Mouse (Mus musculus): ENCODE results near the gene Ift122. TPM values are rescaled to one million over a fixed set of nuclear protein-coding genes. Genes with fewer than 3 reads are reported as not detected.

Gene Ift122
- polyA plus RNA-seq, 1 experiment = 4.6 TPM

DNA sequence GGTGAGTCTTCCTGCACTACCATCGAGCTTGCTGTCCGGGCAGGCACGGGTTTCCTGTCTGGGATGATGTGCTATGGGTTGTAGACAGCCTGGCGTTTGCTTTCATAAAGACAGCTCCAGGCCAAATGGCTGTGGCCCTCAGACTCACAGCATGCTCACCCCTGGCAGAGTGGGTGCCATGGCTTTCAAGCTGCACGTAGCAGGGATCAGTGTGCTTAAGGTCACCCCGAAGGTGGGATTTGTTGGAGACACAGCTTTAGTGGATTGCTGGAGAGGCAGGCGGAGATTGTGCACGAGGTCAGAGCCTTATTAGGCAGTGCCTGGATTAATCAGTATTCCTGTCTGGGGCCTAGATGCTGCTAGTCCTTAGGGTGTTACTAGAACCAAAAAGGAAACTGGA lies 37.3 kb downstream of the Ift122 start:
- Histone ChIP-seq H3K4me3 (ENCODE audit: extremely low read depth, insufficient read depth, insufficient read length) (no peak overlapping the region), H3K27ac (ENCODE audit: insufficient read depth, low read length) (no peak overlapping the region), H3K4me1 (ENCODE audit: control insufficient read depth, insufficient read depth, insufficient read length) (no peaks in the 10 kb centered on the region), H3K27me3 (ENCODE audit: control insufficient read depth, insufficient read depth, low read length) (no peaks in the 10 kb centered on the region), H3K36me3 (ENCODE audit: control insufficient read depth, insufficient read depth, low read length) (no peaks in the 10 kb centered on the region)
- TF ChIP-seq POLR2A (IDR thresholded peaks at IDR 0.05; ENCODE audit: low read depth, low read length) (no peak), CTCF (IDR thresholded peaks at IDR 0.05; ENCODE audit: extremely low read depth, insufficient read depth, insufficient read length, insufficient replicate concordance) (no peak)
- WGBS = 91% methylated on average over 8 of the region's 8 CpGs
- DNase-seq (ENCODE audit: low read depth in 1 of 2, low spot score in 2 of 2) = no peak

DNA sequence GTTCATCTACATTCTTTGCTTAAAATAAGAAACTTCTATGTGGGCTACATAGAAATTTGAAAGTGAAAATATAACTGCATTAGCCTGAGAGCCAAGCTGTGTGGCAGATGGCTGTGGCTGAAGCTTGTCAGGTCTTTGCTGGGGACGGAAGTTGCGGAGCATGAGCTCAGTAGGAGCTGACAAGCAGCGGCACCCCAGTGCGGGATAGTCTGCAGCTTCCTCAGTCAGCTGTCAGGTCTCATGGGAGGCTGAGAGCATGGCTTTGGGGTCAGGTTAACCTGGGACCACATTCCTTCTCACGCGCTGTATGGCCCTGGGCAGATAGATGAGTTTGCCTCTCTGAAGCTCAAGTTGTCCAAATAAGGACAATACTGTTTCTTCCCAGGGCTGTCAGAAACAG lies 37.8 kb downstream of the Ift122 start:
- H3K27ac ChIP-seq (ENCODE audit: insufficient read depth, low read length) = no peak overlapping the region; the same call in 1 of the 2 replicates

DNA sequence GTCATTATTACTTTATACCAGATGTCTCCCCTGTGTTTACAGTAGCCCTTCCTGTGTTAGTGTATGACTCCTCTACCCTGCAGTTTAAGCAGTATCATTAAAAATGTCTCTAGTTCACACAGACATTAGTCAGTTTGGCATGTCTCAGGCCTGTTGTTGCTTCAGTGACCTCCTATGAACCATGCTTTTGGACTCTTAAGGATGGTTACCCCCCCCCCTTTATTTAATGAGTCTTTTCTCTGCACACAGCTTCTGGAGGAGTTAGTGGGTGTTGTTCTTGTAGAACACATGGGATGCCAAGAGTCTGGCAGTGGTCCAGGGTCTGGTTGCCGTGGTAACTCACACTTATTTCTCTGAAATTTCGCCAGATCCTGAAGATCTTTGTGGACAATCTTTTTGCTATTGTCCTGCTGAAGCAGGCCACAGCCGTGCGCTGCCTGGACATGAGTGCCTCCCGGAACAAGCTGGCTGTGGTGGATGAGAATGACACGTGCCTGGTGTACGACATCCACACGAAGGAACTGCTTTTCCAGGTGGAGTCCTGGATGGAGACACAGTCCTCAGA lies 38.3 kb downstream of the Ift122 start:
- H3K27ac ChIP-seq (ENCODE audit: insufficient read depth, low read length) = no peak overlapping the region
- H3K27me3 ChIP-seq (ENCODE audit: control insufficient read depth, insufficient read depth, low read length) = no peaks in the 10 kb centered on the region
- H3K4me1 ChIP-seq (ENCODE audit: control insufficient read depth, insufficient read depth, insufficient read length) = no peaks in the 10 kb centered on the region
- H3K36me3 ChIP-seq (ENCODE audit: control insufficient read depth, insufficient read depth, low read length) = no peaks in the 10 kb centered on the region
- H3K4me3 ChIP-seq (ENCODE audit: extremely low read depth, insufficient read depth, insufficient read length) = no peak overlapping the region
- TF ChIP-seq POLR2A (IDR thresholded peaks at IDR 0.05; ENCODE audit: low read depth, low read length) = no peak
- no peak for TF ChIP-seq CTCF (IDR thresholded peaks at IDR 0.05; ENCODE audit: extremely low read depth, insufficient read depth, insufficient read length, insufficient replicate concordance)
- no peak for DNase-seq (ENCODE audit: low read depth in 1 of 2, low spot score in 2 of 2)
- 85% methylated on average over 8 of the region's 8 CpGs for WGBS

More for the DNA sequence above, 37.8 kb downstream of the Ift122 start:
- Histone ChIP-seq H3K4me3 (ENCODE audit: extremely low read depth, insufficient read depth, insufficient read length) (no peak overlapping the region), H3K36me3 (ENCODE audit: control insufficient read depth, insufficient read depth, low read length) (no peaks in the 10 kb centered on the region), H3K27me3 (ENCODE audit: control insufficient read depth, insufficient read depth, low read length) (no peaks in the 10 kb centered on the region), H3K4me1 (ENCODE audit: control insufficient read depth, insufficient read depth, insufficient read length) (no peaks in the 10 kb centered on the region)
- TF ChIP-seq POLR2A (IDR thresholded peaks at IDR 0.05; ENCODE audit: low read depth, low read length) (no peak), CTCF (IDR thresholded peaks at IDR 0.05; ENCODE audit: extremely low read depth, insufficient read depth, insufficient read length, insufficient replicate concordance) (no peak)
- WGBS = 89% methylated on average over 6 of the region's 6 CpGs
- DNase-seq (ENCODE audit: low read depth in 1 of 2, low spot score in 2 of 2) = no peak

DNA sequence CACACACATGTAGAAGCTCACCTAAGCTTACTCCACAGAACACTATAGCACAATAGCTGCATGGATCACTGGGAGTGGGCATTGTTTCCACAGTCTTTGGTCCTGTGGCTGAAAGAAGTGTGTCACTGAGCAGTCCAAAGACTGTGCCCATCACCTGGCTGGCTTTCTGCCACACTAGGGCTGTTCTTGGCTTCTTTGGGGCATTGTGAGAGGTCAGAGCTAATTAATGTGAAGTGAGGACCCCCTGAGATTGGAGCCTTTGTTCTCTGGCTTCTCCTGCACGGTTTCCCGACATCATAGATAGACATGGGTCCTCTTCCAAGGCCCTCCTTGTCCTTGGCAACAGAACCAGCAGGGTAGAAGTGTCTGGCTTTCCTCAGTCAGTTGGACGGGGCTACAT lies 39.1 kb downstream of the Ift122 start:
- Histone ChIP-seq H3K4me3 (ENCODE audit: extremely low read depth, insufficient read depth, insufficient read length) (no peak overlapping the region), H3K27me3 (ENCODE audit: control insufficient read depth, insufficient read depth, low read length) (no peaks in the 10 kb centered on the region), H3K27ac (ENCODE audit: insufficient read depth, low read length) (no peak overlapping the region), H3K36me3 (ENCODE audit: control insufficient read depth, insufficient read depth, low read length) (no peaks in the 10 kb centered on the region), H3K4me1 (ENCODE audit: control insufficient read depth, insufficient read depth, insufficient read length) (no peaks in the 10 kb centered on the region)
- DNase-seq (ENCODE audit: low read depth in 1 of 2, low spot score in 2 of 2) = no peak
- 87% methylated on average over 3 of the region's 3 CpGs for WGBS
- TF ChIP-seq CTCF (IDR thresholded peaks at IDR 0.05; ENCODE audit: extremely low read depth, insufficient read depth, insufficient read length, insufficient replicate concordance) (no peak), POLR2A (IDR thresholded peaks at IDR 0.05; ENCODE audit: low read depth, low read length) (no peak)

DNA sequence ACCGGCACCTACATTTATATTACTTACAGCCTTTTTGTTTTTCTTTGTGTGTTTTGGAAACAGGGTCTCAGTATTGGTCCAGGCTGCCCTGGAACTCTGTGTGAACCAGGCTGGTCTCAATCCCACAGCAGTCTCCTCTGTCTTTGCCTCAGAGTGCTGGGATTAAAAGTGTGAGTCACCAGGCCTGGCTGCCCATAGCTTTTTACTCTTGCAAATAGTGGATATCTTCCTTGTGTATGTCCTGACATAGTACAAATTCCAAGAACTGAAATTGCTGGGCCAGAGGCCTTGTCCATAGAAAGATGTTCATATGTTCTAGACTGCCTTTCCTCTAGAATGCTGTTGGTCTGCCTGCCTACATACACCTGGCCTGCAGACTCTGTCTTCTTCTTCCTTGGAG lies 43.1 kb downstream of the Ift122 start:
- no peak overlapping the region for H3K27ac ChIP-seq (ENCODE audit: insufficient read depth, low read length)
- no peak overlapping the region for H3K4me3 ChIP-seq (ENCODE audit: extremely low read depth, insufficient read depth, insufficient read length)
- H3K4me1 ChIP-seq (ENCODE audit: control insufficient read depth, insufficient read depth, insufficient read length) = peaks cover 2% of the 10 kb centered on the region; the same call in 1 of the 2 replicates
- no peaks in the 10 kb centered on the region for H3K36me3 ChIP-seq (ENCODE audit: control insufficient read depth, insufficient read depth, low read length)
- 97% methylated on average over 1 of the region's 1 CpGs for WGBS
- no peak for TF ChIP-seq CTCF (IDR thresholded peaks at IDR 0.05; ENCODE audit: extremely low read depth, insufficient read depth, insufficient read length, insufficient replicate concordance)
- no peak for TF ChIP-seq POLR2A (IDR thresholded peaks at IDR 0.05; ENCODE audit: low read depth, low read length)
- no peaks in the 10 kb centered on the region for H3K27me3 ChIP-seq (ENCODE audit: control insufficient read depth, insufficient read depth, low read length)
- DNase-seq (ENCODE audit: low read depth in 1 of 2, low spot score in 2 of 2) = no peak

DNA sequence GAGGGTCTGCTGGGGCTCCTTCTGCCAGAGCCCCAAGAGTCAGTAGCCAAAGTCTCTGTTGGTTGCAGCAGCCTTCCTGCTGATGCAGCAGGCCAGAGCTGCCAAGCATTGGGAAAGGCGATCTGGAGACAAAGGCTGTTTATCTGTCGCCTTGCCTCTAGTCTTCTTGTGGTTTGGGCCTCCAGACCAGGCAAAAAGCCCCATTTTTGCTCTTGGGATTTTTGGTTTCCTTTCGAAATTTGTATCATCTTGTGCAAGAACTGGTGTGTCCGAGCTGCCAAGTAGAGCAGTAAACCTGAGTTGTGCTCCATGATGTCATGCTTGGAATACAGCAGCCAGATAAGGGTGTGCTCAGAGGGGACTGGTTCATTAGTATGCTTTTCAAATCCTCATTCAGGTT lies 43.8 kb downstream of the Ift122 start:
- no peak overlapping the region for H3K27ac ChIP-seq (ENCODE audit: insufficient read depth, low read length)
- TF ChIP-seq POLR2A (IDR thresholded peaks at IDR 0.05; ENCODE audit: low read depth, low read length) (no peak), CTCF (IDR thresholded peaks at IDR 0.05; ENCODE audit: extremely low read depth, insufficient read depth, insufficient read length, insufficient replicate concordance) (no peak)
- no peaks in the 10 kb centered on the region for H3K27me3 ChIP-seq (ENCODE audit: control insufficient read depth, insufficient read depth, low read length)
- peaks cover 2% of the 10 kb centered on the region; the same call in 1 of the 2 replicates for H3K4me1 ChIP-seq (ENCODE audit: control insufficient read depth, insufficient read depth, insufficient read length)
- no peak overlapping the region for H3K4me3 ChIP-seq (ENCODE audit: extremely low read depth, insufficient read depth, insufficient read length)
- DNase-seq (ENCODE audit: low read depth in 1 of 2, low spot score in 2 of 2) = no peak
- H3K36me3 ChIP-seq (ENCODE audit: control insufficient read depth, insufficient read depth, low read length) = no peaks in the 10 kb centered on the region
- WGBS = 42% methylated on average over 4 of the region's 4 CpGs

DNA sequence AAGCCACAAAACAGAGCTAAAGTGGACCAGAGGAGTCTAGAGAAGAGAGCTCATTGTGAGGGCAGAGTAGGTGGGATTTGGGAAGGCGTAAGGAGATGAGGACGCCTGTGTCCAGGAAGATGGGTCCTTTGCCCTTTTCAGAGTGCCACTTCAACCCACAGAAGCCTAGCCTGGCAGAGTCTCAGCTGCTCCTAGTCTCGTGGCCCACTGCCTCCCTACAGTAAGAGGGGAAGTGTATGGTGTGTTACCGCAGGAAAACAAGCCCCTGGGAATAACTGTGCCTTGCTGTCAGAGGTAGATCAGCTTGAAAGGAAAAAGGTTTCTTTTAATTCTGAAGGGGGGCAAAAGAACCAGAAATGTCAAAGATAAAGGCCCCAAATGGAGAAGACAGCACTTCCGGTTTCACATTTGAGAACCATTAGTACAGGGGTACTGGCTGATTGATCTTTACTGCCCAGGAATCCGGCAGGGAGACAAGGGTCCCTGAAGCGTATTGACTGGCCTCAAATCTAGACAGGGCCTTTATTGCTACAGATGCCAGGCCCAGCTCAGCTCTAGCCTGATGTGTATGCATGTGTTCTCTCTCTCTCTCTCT lies 44.8 kb downstream of the Ift122 start:
- 73% methylated on average over 7 of the region's 7 CpGs for WGBS
- Histone ChIP-seq H3K36me3 (ENCODE audit: control insufficient read depth, insufficient read depth, low read length) (no peaks in the 10 kb centered on the region), H3K27me3 (ENCODE audit: control insufficient read depth, insufficient read depth, low read length) (no peaks in the 10 kb centered on the region)

More for the DNA sequence above, 44.8 kb downstream of the Ift122 start:
- no peak overlapping the region for H3K27ac ChIP-seq (ENCODE audit: insufficient read depth, low read length)
- peaks cover 2% of the 10 kb centered on the region; the same call in 1 of the 2 replicates for H3K4me1 ChIP-seq (ENCODE audit: control insufficient read depth, insufficient read depth, insufficient read length)
- no peak for DNase-seq (ENCODE audit: low read depth in 1 of 2, low spot score in 2 of 2)
- H3K4me3 ChIP-seq (ENCODE audit: extremely low read depth, insufficient read depth, insufficient read length) = no peak overlapping the region
- no peak for TF ChIP-seq POLR2A (IDR thresholded peaks at IDR 0.05; ENCODE audit: low read depth, low read length)
- no peak for TF ChIP-seq CTCF (IDR thresholded peaks at IDR 0.05; ENCODE audit: extremely low read depth, insufficient read depth, insufficient read length, insufficient replicate concordance)
